Mouse (Mus musculus) thymus, postnatal 4 days (tissue): ENCODE data around the gene Rab43.

Experiments
- DNase-seq: peaks from one replicate; pipeline ENCODE4 v3.0.0; 2021

Rab43 gene

DNA sequence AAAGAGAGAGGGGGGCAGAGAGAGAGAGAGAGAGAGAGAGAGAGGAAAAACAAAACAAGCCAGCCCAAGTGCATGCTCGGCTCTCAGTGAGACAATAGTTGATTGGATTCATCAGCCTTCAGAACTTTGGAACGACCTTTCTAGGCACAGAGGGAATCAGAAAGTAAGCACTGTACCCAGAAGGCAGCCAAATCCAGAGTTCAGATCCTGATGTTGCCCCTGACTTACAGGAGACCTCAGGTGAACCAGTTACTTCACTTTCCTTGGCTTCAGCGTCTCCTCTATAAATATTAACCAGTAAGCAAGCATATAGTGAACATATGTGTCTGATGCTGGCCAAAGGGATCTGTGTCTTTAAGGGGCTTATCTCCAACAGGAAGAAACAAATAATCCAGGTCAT is 3.4 kb downstream of the Rab43 start:
- DNase-seq: no peak

DNA sequence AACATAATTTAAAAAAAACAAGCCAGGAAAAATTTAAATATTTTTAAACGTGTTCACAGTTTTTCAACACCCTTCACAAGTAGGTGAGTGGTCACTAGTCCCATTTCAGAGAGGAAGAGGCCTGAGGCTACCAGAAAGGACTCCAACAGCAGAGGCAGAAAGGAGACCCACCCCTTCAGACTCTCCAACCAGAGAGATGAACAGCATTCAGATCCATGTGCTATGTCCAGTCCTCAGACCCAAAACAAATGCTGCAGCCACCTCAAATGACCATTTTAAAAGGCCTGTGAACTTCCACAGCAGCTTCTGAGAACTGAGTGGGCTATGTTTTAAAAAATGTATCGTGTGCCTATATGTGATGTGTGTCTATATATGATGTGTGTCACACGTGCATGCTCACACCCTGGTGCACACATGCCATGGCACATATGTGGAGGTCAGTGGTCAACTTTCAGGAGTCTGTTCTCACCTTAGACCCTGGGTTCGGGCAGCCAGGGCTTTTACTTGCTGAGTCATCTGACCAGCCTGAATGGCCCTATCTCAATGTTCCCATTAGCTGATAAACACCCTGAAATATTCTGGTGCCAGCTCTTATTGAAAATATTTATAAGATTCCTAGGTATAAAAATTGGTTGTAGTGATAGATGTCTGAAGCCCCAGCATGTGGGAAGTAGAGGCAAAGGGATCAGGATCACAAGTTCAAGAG is 4.1 kb downstream of the Rab43 start:
- no peak for DNase-seq

DNA sequence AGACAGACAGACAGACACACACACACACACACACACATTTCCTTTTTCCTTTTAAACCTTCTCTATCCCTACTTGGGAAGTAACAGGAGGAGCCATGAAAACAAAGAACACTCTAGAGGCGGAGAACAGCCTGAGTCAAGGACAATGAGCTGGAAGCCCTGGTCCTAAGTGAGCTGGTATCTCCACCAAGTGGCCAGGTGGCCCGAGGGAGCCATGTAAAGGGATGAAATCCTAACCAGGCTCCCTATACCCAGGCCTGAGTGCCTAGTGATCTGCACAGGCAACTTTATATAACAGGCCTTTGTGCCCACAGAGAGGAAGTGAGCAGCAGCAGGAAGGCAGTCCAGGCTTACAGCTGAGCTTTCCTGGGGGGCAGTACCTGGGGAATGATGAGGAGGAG is 5.1 kb downstream of the Rab43 start:
- no peak for DNase-seq

DNA sequence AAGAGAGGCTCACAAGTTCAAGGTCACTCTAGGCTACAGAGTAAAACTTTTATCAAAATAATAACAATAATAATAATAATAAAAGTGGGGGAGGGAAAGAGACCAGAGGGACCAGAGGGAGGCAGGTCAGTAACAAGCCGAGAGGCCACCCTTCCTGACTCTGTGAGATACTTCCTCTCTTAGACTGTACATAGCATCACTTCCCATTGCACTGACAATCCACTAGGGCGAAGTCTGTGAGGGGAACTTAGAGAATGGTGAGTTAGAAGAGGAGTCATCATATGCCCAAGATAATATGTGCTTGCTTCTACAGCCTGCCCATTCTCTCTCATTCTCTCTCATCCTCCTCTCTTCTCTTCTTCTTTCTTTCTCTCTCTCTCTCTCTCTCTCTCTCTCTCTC is 5.9 kb downstream of the Rab43 start:
- no peak for DNase-seq

DNA sequence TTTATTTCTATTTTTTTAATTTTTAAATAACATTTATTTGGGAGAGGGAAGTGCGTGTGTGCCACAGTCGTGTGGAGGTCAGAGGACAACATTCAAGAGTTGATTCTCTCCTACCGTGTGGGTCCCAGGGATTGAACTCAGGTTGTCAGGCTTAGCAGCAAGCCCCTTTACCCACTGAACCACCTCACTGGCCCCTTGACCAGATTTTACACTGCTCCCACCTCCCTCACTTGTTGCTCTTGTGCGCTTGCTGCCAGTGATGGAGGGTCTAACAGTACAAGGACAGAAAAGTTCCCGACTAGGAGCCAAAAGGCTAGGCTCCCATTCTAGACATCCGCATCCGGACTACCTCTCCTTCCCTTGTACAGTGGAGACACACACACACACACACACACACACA is 6.5 kb downstream of the Rab43 start:
- DNase-seq: no peak

DNA sequence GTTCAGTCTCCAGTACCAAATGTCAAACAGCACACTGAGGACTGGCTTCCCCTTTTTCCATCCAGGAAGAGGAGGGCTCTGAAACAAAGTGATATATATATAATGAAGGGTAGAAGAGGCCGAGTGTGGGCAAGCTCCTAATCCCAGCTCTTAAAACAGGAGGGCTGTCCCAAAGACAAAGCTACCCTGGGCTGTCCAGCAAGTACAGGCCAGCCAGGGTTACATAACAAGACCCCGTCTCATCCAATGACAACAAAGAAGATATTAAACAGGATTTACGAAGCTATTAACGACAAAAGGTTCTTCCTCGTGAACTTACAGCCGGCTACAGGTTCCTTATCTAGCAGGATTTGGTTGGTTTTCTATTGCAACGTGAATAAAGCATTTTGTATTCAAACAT is 7.1 kb downstream of the Rab43 start:
- no peak for DNase-seq

DNA sequence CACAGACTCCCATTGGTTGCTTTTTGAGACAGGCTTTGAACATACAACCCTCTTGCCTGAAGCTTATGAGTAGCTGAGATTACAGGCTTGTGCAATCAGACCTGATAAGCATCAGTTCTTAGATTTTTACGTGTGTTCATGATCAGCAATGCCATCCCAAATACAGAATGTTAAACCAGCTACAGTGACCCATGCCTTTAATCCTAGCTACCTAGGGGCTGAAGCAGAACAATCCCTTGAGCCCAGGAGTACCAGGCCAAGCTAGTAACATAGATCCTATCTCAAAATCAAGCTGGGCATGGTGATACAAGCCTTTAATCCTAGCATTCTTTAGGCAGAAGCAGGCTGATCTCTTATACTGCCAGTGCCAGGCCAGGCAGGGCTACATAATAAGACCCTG is 7.9 kb downstream of the Rab43 start:
- no peak for DNase-seq

DNA sequence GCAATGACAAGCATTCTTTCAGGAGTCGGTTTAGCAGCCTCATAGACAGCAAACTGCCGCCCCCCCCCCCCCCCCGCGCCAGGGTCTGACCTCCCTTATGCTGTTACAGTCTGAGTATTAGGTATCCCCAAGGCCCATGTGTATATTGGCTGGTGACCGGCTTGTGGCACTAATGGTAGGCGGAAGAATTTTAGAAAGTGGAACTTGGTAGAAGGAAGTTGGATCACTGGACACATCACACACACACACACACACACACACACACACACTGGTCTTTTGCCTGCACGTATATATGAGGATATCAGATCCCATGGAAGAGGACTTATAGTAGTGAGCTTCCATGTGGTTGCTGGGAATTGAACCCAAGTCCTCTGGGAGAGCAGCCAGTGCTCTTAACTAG is 9.5 kb downstream of the Rab43 start:
- no peak for DNase-seq

DNA sequence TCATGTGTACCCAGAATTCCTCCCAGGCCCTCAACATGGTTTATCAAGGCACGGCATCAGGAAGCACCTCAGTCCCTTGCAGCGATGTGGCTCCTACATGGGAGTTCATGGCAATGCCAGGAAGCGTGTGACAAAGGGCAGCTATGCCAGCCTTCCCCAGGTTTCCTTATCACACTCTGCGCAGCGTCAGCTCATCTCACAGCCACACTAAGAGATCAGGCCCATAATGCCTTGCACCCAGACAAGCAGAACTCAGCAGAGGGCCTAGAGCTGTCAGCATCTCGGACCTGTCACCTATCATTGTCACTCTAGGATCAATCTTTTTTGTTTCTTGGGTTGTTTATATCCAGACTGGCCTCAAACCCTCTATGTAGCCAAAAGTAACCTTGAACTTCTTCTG is 12.4 kb downstream of the Rab43 start:
- DNase-seq: no peak

DNA sequence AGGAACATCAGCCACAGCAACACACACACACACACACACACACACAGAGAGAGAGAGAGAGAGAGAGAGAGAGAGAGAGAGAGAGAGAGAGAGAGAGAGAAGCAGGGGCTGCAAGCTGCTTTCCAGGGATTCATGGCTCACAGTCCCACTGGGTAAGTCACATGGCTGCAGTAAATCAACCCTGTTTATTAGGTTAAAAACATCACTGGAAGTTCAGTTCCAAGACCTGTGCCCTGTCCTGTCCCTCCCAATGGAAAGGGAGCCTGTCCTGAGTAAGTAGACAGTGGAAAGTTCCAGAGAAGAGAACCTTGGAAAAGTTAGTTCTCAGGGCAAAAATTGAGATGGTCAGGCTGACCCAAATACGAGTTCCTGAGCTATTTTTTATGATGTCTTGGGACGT is 14.6 kb downstream of the Rab43 start:
- DNase-seq: no peak

DNA sequence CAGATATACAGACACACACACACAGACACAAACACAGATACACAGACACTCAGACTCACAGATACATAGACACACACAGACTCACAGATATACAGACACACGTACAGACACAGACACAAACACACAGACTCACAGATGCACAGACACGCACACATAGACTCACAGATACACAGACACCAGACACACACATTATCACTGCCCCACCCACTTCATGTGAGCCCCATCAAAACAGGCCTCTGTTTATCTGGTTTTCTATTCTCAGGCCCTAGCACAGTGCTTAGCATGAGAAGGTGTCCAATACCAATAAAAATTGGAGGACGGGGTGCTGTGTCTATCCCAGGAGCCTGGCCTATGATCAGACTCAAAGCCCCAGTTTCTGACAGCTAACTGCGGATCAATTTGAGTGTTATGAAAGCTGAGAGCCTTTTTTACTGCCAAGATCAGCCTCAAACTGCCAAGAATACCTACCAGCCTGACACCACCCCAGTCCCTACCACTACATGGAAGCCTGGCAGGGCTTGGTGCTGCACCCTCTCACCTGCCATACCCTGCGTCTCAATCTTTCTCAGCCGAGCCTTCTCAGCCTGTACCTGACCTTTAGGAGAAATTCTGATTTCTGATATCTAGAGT is 15.6 kb downstream of the Rab43 start:
- DNase-seq: no peak

DNA sequence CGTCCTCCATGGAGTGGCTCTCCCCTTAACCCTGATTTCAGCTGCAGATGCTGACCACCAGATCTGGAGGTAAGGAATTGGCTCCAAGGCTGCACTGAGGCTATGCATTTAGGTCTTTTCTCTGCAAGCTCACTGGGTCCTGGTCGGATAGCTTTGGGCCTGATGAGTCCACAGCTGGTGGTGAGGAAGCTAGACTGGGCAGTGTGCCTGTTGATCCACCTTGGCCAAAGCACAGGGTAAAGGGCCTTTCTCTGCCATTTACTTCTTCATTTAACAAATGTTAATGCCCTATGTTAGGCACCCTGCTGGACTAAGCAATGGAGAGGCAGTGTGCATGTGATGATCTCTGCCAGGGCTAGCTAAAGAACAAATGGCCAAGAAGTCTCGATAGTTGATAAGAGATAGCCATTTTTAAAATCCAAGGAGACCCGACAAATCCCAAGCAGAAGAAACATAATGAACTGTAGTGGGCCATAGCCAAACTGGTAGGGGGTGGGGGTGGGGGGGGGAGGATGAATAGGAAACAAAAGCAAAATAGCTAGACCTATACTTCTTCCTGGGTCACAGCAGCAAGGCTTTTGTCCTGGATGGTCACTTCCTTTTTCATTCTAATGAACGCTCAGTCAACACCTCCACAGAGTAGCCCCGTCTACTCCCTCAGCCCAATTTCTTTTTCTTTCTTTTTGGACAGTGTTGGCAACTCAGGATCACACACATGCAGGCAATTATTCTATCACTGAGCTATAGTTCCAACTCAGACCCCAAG is 16.4 kb downstream of the Rab43 start:
- DNase-seq: no peak

DNA sequence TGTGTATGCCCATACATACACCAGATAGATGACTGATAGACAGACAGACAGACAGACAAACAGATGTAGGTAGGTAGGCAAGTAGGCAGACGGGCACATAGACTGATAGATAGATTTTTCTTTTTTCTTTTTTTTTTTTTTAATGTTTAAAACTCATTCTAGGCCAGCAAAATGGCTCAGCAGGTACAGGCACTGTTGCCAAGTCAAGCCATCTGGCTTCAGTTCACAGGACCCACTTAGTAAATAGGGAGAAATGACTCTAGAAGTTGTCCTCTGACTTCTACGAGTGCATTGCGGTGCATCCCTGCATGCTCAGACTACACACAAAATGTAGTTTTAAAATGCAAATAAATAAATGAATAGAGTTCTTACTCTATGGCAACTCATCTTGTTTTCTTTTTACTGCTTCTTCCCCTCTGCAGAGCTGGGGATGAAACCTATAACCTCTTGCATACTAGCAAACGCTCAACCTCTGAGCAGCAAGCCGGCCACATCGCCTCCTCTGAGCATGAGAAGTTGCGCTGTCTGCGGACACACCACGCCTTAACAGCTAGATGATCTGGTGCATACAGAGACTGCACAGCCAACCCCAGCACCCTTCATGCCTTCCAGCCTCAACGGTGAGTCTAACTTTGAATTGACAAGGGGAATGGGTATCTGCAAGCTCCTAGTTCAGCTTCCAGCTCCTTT is 18.0 kb downstream of the Rab43 start:
- DNase-seq: no peak

DNA sequence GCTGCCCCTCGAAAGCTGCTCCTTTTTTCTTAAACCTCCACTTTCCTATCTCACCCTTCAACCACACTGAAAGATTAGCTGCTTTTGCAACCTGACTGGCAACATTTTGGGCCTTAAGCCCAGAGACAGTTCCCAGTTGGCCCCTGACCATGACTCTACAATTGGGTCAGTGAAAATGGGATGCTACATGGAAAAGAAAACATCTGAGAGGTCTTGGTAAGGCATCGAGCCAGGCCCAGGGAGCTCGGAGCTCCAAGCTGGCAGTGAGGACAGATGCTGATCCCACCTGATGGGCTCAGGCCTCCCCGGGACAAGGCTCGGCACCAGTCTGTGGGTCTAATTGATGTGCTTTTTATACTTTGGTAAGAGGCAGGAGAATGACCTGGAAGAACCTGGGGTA is 20.1 kb downstream of the Rab43 start:
- DNase-seq: no peak

DNA sequence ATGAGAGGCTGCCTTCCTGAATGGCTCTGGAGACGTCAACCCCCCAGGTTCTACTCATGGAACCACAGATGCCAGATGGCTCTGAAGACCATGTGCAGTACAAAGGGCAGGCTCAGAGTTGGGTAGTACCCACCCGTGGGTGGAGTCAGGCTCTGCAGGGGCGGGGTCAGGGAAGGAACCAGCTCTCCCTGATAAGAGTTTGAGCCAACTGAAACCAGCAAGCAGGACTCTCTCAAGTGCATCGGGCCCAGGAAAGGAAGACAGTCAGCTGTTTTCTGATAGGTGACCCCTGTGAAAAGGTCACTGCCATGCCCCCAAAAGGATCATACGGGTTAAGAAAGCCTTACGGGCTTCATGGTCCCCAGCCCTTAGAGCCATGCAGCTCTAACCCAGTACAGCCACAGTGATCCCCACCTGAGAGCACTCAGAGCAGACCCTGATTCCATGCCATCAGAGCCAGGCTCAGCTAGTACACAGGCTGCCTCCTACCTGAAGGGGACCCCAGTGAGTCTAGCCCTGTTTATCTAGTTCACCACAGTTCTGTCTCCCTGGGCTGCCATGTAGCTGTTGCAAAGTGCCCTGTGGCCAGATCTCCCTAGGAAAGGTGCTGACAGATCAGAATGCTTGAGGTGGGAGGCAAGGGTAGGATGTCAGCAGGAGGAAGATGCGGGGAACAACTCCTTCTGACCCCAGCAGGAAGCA is 21.0 kb downstream of the Rab43 start:
- DNase-seq: peak; percentile 59

DNA sequence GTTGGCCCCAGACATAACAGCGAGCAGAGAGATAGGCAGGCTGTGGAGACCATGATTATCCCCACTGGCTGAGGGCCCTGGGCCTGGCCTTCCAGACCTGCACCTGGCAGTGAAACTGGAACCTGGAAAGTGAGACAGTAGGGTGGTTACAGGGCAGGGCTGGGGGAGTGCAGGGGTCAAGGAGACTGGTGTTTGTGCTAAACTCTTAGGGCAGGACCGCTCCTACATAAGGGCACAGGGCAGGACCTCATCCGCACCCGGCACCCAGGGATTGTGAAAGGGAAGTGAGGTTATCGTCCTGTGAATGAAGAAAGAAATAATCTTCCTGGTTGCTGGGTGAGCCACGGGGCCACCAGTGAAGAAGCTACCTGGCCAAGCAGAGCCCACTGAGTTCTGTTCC is 22.2 kb downstream of the Rab43 start:
- DNase-seq: no peak

DNA sequence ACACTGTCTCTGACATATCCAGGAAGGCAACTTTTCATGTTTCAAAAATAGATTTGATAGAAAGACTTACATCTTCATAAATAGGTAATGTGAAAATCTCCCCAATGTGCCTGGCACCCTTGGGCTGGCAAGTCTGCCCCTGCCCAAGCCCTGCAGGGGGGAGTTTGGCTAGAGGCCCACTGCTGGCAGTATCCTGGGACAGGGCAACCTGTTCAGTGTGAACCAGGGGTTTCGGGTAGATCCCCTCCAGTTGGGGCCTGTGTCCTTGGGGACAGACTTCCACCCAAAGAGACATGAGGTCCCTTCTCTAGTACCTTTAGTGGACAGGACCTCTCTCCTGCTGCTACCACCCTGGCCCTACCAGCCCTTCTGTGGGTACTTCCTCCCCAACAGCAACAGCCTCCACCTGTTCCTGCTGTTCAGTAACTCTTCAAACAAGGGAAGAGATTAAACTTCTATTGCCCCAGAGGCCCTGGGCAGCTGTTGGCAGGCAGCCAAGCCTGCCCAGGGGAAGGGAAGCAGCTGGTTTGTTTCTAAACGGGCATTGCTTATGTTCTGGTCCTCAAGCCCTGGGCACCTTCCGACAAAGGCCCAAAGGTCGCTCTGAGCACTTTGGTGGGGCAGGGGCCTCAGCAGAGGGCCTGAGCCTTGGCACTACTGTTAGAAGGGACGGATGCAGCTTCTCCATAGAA is 22.9 kb downstream of the Rab43 start:
- no peak for DNase-seq

DNA sequence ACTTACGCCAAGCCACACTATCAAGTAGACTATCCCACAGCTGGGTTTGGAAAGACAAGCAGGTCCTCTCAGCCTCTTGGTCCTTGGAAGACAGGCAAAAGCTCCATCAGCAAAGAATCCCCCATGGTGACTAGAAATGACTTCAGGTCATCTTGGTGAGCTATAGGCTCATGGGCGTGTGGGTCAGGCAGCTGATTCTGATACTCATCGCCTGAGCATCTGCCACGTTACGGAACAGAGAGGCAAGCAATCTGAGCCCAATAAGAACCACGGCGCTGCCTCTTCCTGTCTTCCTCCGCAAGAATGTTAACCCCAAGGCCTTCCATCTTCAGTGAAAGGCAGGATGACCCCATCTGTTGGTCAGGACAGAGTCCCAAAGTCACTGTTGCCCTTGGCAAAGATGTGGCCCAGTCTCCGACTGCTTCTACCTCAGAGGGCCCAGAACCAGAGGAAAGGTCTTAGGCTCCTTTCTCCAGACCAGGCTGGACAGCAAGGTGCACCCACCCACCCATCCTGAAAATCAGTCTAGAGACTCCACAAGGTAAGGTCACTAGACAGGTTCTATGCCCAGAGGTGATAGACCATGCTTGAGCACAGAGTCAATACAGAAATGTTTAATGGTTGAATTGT is 23.6 kb downstream of the Rab43 start:
- DNase-seq: no peak

DNA sequence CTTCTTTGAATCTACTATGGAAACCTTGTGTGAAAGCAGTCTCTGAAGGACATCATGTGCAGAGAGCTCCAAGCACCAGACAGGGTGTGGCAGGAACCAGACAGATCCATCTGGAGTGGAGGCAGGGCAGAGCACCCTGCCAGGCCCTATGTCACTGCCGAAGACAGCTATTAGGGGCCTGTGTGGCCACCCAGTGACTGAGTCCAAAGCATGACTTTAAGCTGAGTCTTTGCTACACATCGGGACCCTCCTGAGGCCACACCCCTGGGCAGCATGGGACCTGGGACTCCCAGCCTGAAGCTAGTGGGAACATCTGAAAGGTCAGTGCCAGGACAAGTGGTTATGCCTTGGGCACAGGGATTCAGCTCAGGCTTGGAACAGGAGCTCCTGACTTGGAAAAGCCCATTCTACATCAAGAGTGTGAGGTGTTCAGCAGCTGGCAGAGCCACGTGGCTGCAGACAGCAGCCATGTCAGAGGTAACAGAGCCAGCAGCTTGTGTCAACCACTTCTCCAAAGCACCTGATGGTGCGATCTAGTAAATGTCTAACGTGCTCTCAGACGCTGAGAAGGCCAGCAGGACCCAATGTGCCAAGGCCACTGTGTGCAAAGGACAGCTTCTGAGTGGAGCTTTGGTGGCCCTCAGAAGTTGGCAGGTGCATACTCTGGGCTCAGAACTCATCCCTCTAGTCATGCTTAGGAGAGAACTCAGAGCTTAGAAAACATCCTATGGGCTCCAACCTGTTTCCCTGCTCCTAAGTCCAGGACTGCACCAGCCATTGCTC is 24.7 kb downstream of the Rab43 start:
- no peak for DNase-seq

DNA sequence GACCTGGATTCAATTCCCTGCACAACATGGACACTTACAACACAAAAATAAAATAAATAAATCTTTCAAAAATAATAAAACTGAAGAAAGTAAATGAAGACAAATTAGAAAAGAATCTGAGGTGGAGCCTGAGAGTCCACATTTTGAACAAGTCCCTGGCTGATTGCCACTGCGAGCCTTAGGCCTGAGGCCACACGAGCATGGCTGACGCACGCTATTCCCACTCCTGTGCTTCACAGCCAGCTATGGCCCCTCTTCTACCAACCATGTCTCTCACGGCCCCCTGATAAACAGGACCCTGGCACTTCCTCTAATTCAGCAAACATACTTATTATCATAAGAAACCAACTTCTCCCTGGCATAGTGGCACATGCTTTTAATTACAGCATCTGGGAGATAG is 25.3 kb downstream of the Rab43 start:
- no peak for DNase-seq

DNA sequence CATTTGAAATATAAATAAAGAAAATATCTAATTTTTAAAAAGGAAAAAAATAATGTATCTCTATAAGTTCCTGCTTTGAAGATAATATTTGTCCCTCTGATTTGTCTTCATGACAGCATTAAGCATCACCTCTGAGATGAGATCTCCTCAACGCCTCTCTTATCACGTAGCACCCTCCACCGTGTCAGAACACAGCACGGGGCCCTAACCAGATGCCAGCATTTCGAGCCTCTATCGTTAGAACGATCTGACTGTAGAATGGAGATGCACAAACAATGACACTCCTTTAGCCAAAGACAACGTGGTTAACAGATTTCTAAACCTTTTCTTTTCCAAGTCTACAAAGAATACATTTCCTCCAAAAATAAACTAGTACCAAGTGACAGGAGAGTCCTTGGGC is 27.9 kb downstream of the Rab43 start:
- no peak for DNase-seq
